Mouse (Mus musculus) myocyte (in vitro differentiated cells): Measurements from ENCODE around the gene Bach2. TPM values are rescaled to one million over a fixed set of nuclear protein-coding genes. Genes with fewer than 3 reads are reported as not detected.

ENCODE experiments used
- H3K27me3 ChIP-seq: one replicate; pipeline ENCODE4 v1.6.1; 2011; ENCODE audit not compliant: control insufficient read depth, insufficient read depth, insufficient read length
- H3K36me3 ChIP-seq: one replicate; pipeline ENCODE4 v1.6.1; 2011; ENCODE audit not compliant: control insufficient read depth, insufficient read depth
- H3K4me2 ChIP-seq: one replicate; pipeline ENCODE4 v1.6.1; 2011; ENCODE audit warnings: low read depth, control low read depth
- H3K4me3 ChIP-seq: one replicate; pipeline ENCODE4 v1.5.1; 2011; ENCODE audit warnings: mild to moderate bottlenecking, control low read depth, moderate library complexity
- H3K79me2 ChIP-seq: one replicate; pipeline ENCODE4 v1.6.1; 2011; ENCODE audit not compliant: control insufficient read depth, insufficient read depth
- H3ac ChIP-seq: one replicate; pipeline ENCODE4 v1.6.1; 2011; ENCODE audit not compliant: control insufficient read depth, insufficient read length
- CEBPB ChIP-seq: IDR thresholded peaks from 2 replicates; pipeline ENCODE4 v1.6.1; 2011; ENCODE audit warnings: mild to moderate bottlenecking, moderate library complexity; ENCODE audit not compliant: poor library complexity, insufficient read depth, severe bottlenecking
- E2F4 ChIP-seq: IDR thresholded peaks from one replicate; pipeline ENCODE4 v1.6.1; 2011; ENCODE audit warnings: mild to moderate bottlenecking, control low read depth, moderate library complexity; ENCODE audit not compliant: insufficient read depth
- MAX ChIP-seq: IDR thresholded peaks from one replicate; pipeline ENCODE4 v1.6.1; 2011; ENCODE audit warnings: low read depth, mild to moderate bottlenecking, control low read depth
- MYOD1 ChIP-seq, 3 experiments: IDR thresholded peaks; one replicate each; pipeline ENCODE4 v1.6.1; 2011; ENCODE audit warnings: control low read depth in 2 of 3, low read depth in 2 of 3, mild to moderate bottlenecking in 2 of 3, moderate library complexity in 1 of 3; ENCODE audit not compliant: insufficient read length in 2 of 3, control insufficient read depth in 1 of 3
- MYOG ChIP-seq, 3 experiments: IDR thresholded peaks; one replicate each; pipeline ENCODE4 v1.6.1; 2011; ENCODE audit warnings: control low read depth in 2 of 3, low read depth in 2 of 3, mild to moderate bottlenecking in 2 of 3; ENCODE audit not compliant: insufficient read length in 2 of 3, control insufficient read depth in 1 of 3, insufficient read depth in 1 of 3
- POLR2A ChIP-seq: IDR thresholded peaks from one replicate; pipeline ENCODE4 v1.6.1; 2011; ENCODE audit warnings: low read depth, mild to moderate bottlenecking, control low read depth, moderate library complexity; ENCODE audit not compliant: insufficient read length
- POLR2AphosphoS2 ChIP-seq: IDR thresholded peaks from one replicate; pipeline ENCODE4 v1.6.1; 2011; ENCODE audit warnings: low read depth, control low read depth; ENCODE audit not compliant: insufficient read length
- REST ChIP-seq: IDR thresholded peaks from one replicate; pipeline ENCODE4 v1.6.1; 2011; ENCODE audit warnings: mild to moderate bottlenecking, control low read depth, moderate library complexity; ENCODE audit not compliant: insufficient read depth, insufficient read length
- SRF ChIP-seq: IDR thresholded peaks from one replicate; pipeline ENCODE4 v1.6.1; 2011; ENCODE audit warnings: low read depth; ENCODE audit not compliant: control insufficient read depth, insufficient read length
- TCF12 ChIP-seq: IDR thresholded peaks from one replicate; pipeline ENCODE4 v1.6.1; 2011; ENCODE audit warnings: mild to moderate bottlenecking, control low read depth; ENCODE audit not compliant: poor library complexity, insufficient read depth, severe bottlenecking
- TCF3 ChIP-seq: IDR thresholded peaks from one replicate; pipeline ENCODE4 v1.6.1; 2011; ENCODE audit warnings: low read depth, control low read depth; ENCODE audit not compliant: insufficient read length
- USF1 ChIP-seq: IDR thresholded peaks from one replicate; pipeline ENCODE4 v1.6.1; 2011; ENCODE audit warnings: low read depth, mild to moderate bottlenecking, control low read depth, moderate library complexity
- polyA plus RNA-seq: library from polyadenylated mRNA; unstranded; fragments of >200 nt; fragmentation: generic; extraction: Trizol; gene quantifications from one replicate; pipeline ENCODE4 v1.2.1, GENCODE M21; 2012; ENCODE audit warnings: missing spikeins

Gene Bach2
- polyA plus RNA-seq, 1 experiment, result 0.29 TPM

- H3K79me2 ChIP-seq, result no peaks in the 10 kb centered on the region
- H3K4me2 ChIP-seq, result no peak overlapping the region
- no peak overlapping the region for H3K4me3 ChIP-seq
- TF ChIP-seq MAX (no peak), MYOD1 (IDR thresholded peaks at IDR 0.05; ENCODE audit: control insufficient read depth in 1 of 3, insufficient read length in 2 of 3, low read depth in 2 of 3) (no peak), USF1 (no peak), MYOG (IDR thresholded peaks at IDR 0.05; ENCODE audit: control insufficient read depth in 1 of 3, insufficient read depth in 1 of 3, insufficient read length in 2 of 3, low read depth in 2 of 3) (no peak), TCF12 (no peak), CEBPB (no peak), TCF3 (no peak), E2F4 (no peak), POLR2AphosphoS2 (no peak), POLR2A (no peak)
- H3ac ChIP-seq, result no peak overlapping the region
- H3K36me3 ChIP-seq, result no peaks in the 10 kb centered on the region
- H3K27me3 ChIP-seq, result no peaks in the 10 kb centered on the region
Measured at GRCm38 (mm10) chr4:32491176-32491575, 252.6 kb downstream of the Bach2 start.

GRCm38 (mm10) chr4:32492834-32493233, 254.2 kb downstream of the Bach2 start:
- Histone ChIP-seq H3K4me3 (no peak overlapping the region), H3ac (no peak overlapping the region), H3K27me3 (no peaks in the 10 kb centered on the region), H3K36me3 (no peaks in the 10 kb centered on the region), H3K79me2 (no peaks in the 10 kb centered on the region), H3K4me2 (no peak overlapping the region)
- TF ChIP-seq POLR2AphosphoS2, result no peak
- no peak for TF ChIP-seq SRF
- TF ChIP-seq MAX, result no peak
- TF ChIP-seq MYOG (IDR thresholded peaks at IDR 0.05; ENCODE audit: control insufficient read depth in 1 of 3, insufficient read depth in 1 of 3, insufficient read length in 2 of 3, low read depth in 2 of 3), result no peak
- TF ChIP-seq MYOD1 (IDR thresholded peaks at IDR 0.05; ENCODE audit: control insufficient read depth in 1 of 3, insufficient read length in 2 of 3, low read depth in 2 of 3), result no peak
- TF ChIP-seq TCF3, result no peak
- TF ChIP-seq TCF12, result no peak
- TF ChIP-seq REST, result no peak
- no peak for TF ChIP-seq POLR2A
- TF ChIP-seq USF1, result no peak

- TF ChIP-seq POLR2A, result no peak
- no peak for TF ChIP-seq POLR2AphosphoS2
- no peak for TF ChIP-seq E2F4
- no peak overlapping the region for H3K4me2 ChIP-seq
- no peaks in the 10 kb centered on the region for H3K36me3 ChIP-seq
- H3K79me2 ChIP-seq, result no peaks in the 10 kb centered on the region
- H3K27me3 ChIP-seq, result no peaks in the 10 kb centered on the region
- no peak overlapping the region for H3K4me3 ChIP-seq
- no peak overlapping the region for H3ac ChIP-seq
Measured at GRCm38 (mm10) chr4:32501780-32502179, 263.2 kb downstream of the Bach2 start.

GRCm38 (mm10) chr4:32502181-32502580, 263.6 kb downstream of the Bach2 start:
- no peak overlapping the region for H3ac ChIP-seq
- no peaks in the 10 kb centered on the region for H3K36me3 ChIP-seq
- TF ChIP-seq POLR2AphosphoS2 (no peak), USF1 (no peak), SRF (no peak), TCF3 (no peak), E2F4 (no peak), TCF12 (no peak), REST (no peak), MYOG (IDR thresholded peaks at IDR 0.05; ENCODE audit: control insufficient read depth in 1 of 3, insufficient read depth in 1 of 3, insufficient read length in 2 of 3, low read depth in 2 of 3) (no peak), POLR2A (no peak), CEBPB (no peak), MAX (no peak), MYOD1 (IDR thresholded peaks at IDR 0.05; ENCODE audit: control insufficient read depth in 1 of 3, insufficient read length in 2 of 3, low read depth in 2 of 3) (no peak)
- no peak overlapping the region for H3K4me3 ChIP-seq
- H3K79me2 ChIP-seq, result no peaks in the 10 kb centered on the region
- H3K27me3 ChIP-seq, result no peaks in the 10 kb centered on the region
- H3K4me2 ChIP-seq, result no peak overlapping the region

DNA sequence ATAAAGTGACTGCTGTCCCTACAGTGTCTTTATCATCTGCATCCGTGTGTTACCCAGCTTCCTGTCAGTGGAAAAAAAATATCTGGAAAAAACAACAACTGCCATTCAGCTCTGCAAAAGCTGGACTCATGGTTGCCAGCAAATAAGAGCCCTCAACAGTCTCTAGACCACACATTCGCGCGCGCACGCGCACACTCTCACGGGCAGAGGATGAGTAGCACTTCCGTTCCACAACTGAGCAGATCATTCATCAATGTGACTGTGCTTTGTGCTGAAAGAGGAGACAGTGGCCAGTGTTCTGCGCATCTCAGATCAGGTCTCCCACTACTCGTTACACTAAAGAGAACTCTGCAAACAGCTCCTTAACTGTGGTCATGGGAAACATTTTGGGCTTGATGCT, 265.6 kb downstream of the Bach2 start:
- TF ChIP-seq MAX (no peak), REST (no peak), POLR2A (no peak), CEBPB (no peak), MYOD1 (IDR thresholded peaks at IDR 0.05; ENCODE audit: control insufficient read depth in 1 of 3, insufficient read length in 2 of 3, low read depth in 2 of 3) (no peak), SRF (no peak), TCF3 (no peak), USF1 (no peak), POLR2AphosphoS2 (no peak), MYOG (IDR thresholded peaks at IDR 0.05; ENCODE audit: control insufficient read depth in 1 of 3, insufficient read depth in 1 of 3, insufficient read length in 2 of 3, low read depth in 2 of 3) (no peak), E2F4 (no peak), TCF12 (no peak)
- H3K4me2 ChIP-seq, result no peak overlapping the region
- no peaks in the 10 kb centered on the region for H3K36me3 ChIP-seq
- H3ac ChIP-seq, result no peak overlapping the region
- H3K27me3 ChIP-seq, result no peaks in the 10 kb centered on the region
- no peaks in the 10 kb centered on the region for H3K79me2 ChIP-seq
- no peak overlapping the region for H3K4me3 ChIP-seq
